Mouse (Mus musculus): ENCODE data around the gene Rps6ka6. TPM values are rescaled to one million over a fixed set of nuclear protein-coding genes. Genes with fewer than 3 reads are reported as not detected.

The Rps6ka6 gene
- polyA plus RNA-seq, 1 experiment from 2014 or later, result 13.7 TPM

GRCm38 (mm10) chrX:111374177-111374576, 163.6 kb downstream of the Rps6ka6 start:
- Histone ChIP-seq H3K36me3 (no peaks in the 10 kb centered on the region), H3K27ac (replicated peaks) (no peak overlapping the region), H3K9ac (no peak overlapping the region), H3K4me3 (replicated peaks) (no peak overlapping the region), H3K4me1 (no peaks in the 10 kb centered on the region), H3K27me3 (no peaks in the 10 kb centered on the region), H3K9me3 (replicated peaks) (no peaks in the 10 kb centered on the region), H3K4me2 (replicated peaks) (no peak overlapping the region)
- ATAC-seq (ENCODE audit: insufficient number of reproducible peaks, low FRiP score, low TSS enrichment, low read depth), result no peak
- WGBS, result 38% methylated on average over 1 of the region's 1 CpGs

Other genes starting within 250 kb of the Rps6ka6 start
- 0.51 TPM in 2 replicates for gene Hdx, start 159.1 kb upstream of the Rps6ka6 start, polyA plus RNA-seq (2015; fragmentation: Nextera tagmentation; extraction: Ambion mirVana)

Measured in embryonic facial prominence, embryonic 15.5 days (tissue).